Mouse (Mus musculus) neural tube, embryonic 13.5 days (tissue): ENCODE results near the gene Evpl. TPM values are rescaled to one million over a fixed set of nuclear protein-coding genes. Genes with fewer than 3 reads are reported as not detected.

ENCODE experiments used
- ATAC-seq: fragments of 200-750 bp; cut with Nextera tagmentation; 2 replicates; pipeline ENCODE4 v1.8.0; 2017; ENCODE audit warnings: low read depth, mild to moderate bottlenecking, moderate TSS enrichment, moderate library complexity
- H3K27ac ChIP-seq: fragments of 300-500 bp; sonication (generic); replicated peaks from 2 replicates; pipeline ENCODE4 v1.5.1; 2015; ENCODE audit warnings: moderate library complexity, mild to moderate bottlenecking, inconsistent platforms
- H3K27me3 ChIP-seq: fragments of 300-500 bp; sonication (generic); 2 replicates; pipeline ENCODE4 v1.6.1; 2015; ENCODE audit warnings: mild to moderate bottlenecking, inconsistent platforms
- H3K36me3 ChIP-seq: fragments of 300-500 bp; sonication (generic); 2 replicates; pipeline ENCODE4 v1.6.1; 2015; ENCODE audit warnings: mild to moderate bottlenecking, inconsistent platforms
- H3K4me1 ChIP-seq: fragments of 300-500 bp; sonication (generic); replicated peaks from 2 replicates; pipeline ENCODE4 v1.6.1; 2015; ENCODE audit warnings: inconsistent platforms
- H3K4me2 ChIP-seq: fragments of 300-500 bp; sonication (generic); 2 replicates; pipeline ENCODE4 v1.6.1; 2015; ENCODE audit warnings: inconsistent platforms, mild to moderate bottlenecking, moderate library complexity
- H3K4me3 ChIP-seq: fragments of 300-500 bp; sonication (generic); 2 replicates; pipeline ENCODE4 v1.5.1; 2015; ENCODE audit warnings: mild to moderate bottlenecking, inconsistent platforms
- H3K9ac ChIP-seq: fragments of 300-500 bp; sonication (generic); 2 replicates; pipeline ENCODE4 v1.6.1; 2015; ENCODE audit warnings: moderate library complexity, mild to moderate bottlenecking, inconsistent platforms
- H3K9me3 ChIP-seq: fragments of 300-500 bp; sonication (generic); 2 replicates; pipeline ENCODE4 v1.6.1; 2016; ENCODE audit warnings: inconsistent platforms
- WGBS: fragments of 180-500 bp; shearing (Covaris S2); methylation state at CpG from one replicate; pipeline ENCODE4 v1.1.7; 2015; 5-methylcytosine and 5-hydroxymethylcytosine counted together
- polyA plus RNA-seq: library from polyadenylated mRNA; unstranded; fragments of >200 nt; fragmentation: Nextera tagmentation; extraction: Ambion mirVana; gene quantifications from 2 replicates; pipeline ENCODE4 v1.2.1, GENCODE M21; 2015

Evpl gene
- polyA plus RNA-seq, 1 experiment from 2014 or later: 0.59 TPM

GRCm38 (mm10) chr11:116221931-116222739 lies 15.7 kb downstream of the Evpl start:
- Histone ChIP-seq H3K36me3 (no peaks in the 10 kb centered on the region), H3K4me3 (peak overlapping the region; percentile 31), H3K4me2 (peak overlapping the region; percentile 52), H3K27ac (no peak overlapping the region), H3K9me3 (peaks cover 5% of the 10 kb centered on the region; the same call in 1 of the 2 replicates), H3K9ac (peak overlapping the region; percentile 57), H3K4me1 (peaks cover 30% of the 10 kb centered on the region), H3K27me3 (peaks cover 52% of the 10 kb centered on the region)
- 13% methylated on average over 53 of the region's 53 CpGs for WGBS
- no peak for ATAC-seq

DNA sequence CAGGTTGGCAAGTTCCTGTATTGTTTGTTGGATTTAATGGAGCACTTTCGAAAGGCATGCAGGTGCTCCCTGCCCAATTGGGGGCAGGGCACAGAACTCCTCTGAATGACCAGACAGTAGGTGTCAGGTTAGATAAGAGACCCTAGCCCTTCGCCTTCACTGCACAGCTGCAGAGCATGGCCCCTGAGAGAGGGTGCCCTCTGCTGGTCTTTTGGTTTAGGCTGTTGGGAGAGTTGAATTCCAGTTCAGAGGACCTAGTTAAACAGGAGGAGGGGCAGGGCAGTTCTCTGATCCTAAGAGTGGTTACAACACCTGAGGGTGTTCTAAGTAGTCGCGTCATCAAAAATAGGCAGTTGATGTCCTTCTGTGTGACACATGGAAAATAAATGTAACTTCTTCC lies 18.0 kb downstream of the Evpl start:
- 23% methylated on average over 4 of the region's 4 CpGs for WGBS
- 0 out of 2 replicates have a peak overlapping the region, but pooled peaks have one; percentile 81 for H3K27ac ChIP-seq
- no peaks in the 10 kb centered on the region for H3K36me3 ChIP-seq
- 0 out of 2 replicates have a peak overlapping the region, but pooled peaks have one; percentile 31 for H3K9ac ChIP-seq
- H3K9me3 ChIP-seq: peaks cover 5% of the 10 kb centered on the region; the same call in 1 of the 2 replicates
- H3K4me2 ChIP-seq: no peak overlapping the region
- H3K4me3 ChIP-seq: no peak overlapping the region
- 0 out of 2 replicates have a peak, but pooled peaks have one; percentile 22 for ATAC-seq
- peaks cover 45% of the 10 kb centered on the region for H3K27me3 ChIP-seq
- peaks cover 30% of the 10 kb centered on the region for H3K4me1 ChIP-seq

GRCm38 (mm10) chr11:116218737-116219400 lies 19.0 kb downstream of the Evpl start:
- H3K27ac ChIP-seq: peak overlapping the region; percentile 81
- no peak overlapping the region for H3K4me2 ChIP-seq
- H3K9me3 ChIP-seq: peaks cover 5% of the 10 kb centered on the region; the same call in 1 of the 2 replicates
- no peak overlapping the region for H3K4me3 ChIP-seq
- no peaks in the 10 kb centered on the region for H3K36me3 ChIP-seq
- 29% methylated on average over 7 of the region's 7 CpGs for WGBS
- H3K9ac ChIP-seq: no peak overlapping the region
- H3K27me3 ChIP-seq: peaks cover 37% of the 10 kb centered on the region
- peak; percentile 86 for ATAC-seq
- peaks cover 30% of the 10 kb centered on the region for H3K4me1 ChIP-seq

DNA sequence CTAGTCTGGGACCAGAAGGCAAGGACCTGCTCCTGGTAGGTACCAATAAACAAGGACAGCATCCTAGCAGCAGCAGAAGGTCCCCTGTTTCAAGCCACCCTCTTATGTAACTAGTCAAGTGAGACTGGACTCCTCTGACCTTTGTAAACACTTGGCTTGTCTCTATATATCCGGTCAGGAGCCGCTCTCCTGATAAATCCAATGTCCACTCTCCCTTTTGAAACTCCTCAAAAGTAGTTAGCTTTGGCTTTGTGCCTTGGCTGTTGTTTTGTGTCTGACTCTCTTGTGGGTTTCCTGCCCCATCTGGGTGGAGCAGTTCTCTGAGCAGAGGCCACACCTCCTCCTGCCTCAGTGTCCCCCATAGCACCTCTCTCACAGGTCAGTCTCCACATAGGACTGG lies 19.6 kb downstream of the Evpl start:
- Histone ChIP-seq H3K4me3 (no peak overlapping the region), H3K27me3 (peaks cover 31% of the 10 kb centered on the region), H3K27ac (peak overlapping the region; percentile 81), H3K9me3 (peaks cover 5% of the 10 kb centered on the region; the same call in 1 of the 2 replicates), H3K4me1 (peaks cover 30% of the 10 kb centered on the region), H3K4me2 (no peak overlapping the region), H3K36me3 (no peaks in the 10 kb centered on the region), H3K9ac (no peak overlapping the region)
- ATAC-seq: no peak
- WGBS: 94% methylated on average over 2 of the region's 2 CpGs

DNA sequence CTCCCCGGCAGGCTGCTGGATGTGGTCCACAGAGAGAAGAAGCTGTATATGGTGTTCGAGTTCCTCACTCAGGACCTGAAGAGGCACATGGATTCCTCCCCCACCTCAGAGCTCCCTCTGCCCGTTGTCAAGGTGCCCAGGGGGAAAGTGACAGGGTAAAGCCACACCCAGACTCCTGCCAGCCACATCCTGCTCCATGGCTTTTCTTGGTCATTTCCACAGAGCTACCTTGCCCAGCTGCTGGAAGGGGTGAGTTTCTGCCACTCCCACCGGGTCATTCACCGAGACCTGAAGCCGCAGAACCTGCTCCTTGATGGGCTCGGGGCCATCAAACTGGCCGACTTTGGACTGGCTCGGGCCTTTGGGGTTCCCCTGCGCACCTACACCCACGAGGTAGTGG lies 21.3 kb downstream of the Evpl start:
- WGBS: 84% methylated on average over 11 of the region's 11 CpGs
- Histone ChIP-seq H3K4me2 (no peak overlapping the region), H3K27ac (no peak overlapping the region), H3K9me3 (peaks cover 1% of the 10 kb centered on the region; the same call in 1 of the 2 replicates), H3K36me3 (peaks cover 6% of the 10 kb centered on the region; the same call in 1 of the 2 replicates), H3K27me3 (peaks cover 14% of the 10 kb centered on the region), H3K9ac (no peak overlapping the region), H3K4me3 (no peak overlapping the region), H3K4me1 (peaks cover 19% of the 10 kb centered on the region)
- no peak for ATAC-seq

DNA sequence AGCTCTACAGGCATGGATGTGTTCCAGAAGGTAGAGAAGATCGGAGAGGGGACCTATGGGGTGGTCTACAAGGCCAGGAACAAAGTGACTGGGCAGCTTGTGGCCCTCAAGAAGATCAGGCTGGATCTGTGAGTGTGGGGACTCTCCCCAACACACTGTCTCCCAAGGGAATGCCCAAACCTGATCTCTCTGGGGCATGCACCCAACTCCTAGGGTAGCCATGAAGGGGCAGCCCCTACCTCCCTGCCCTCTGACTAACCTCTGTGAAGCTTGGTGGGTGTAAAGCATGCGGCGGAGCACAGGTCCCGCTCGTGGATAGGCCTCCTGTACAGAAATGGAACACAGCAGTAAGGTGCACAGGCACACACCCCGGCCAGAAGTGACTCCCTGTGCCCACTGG lies 21.9 kb downstream of the Evpl start:
- H3K27ac ChIP-seq: no peak overlapping the region
- no peak overlapping the region for H3K9ac ChIP-seq
- ATAC-seq: no peak
- H3K27me3 ChIP-seq: peaks cover 8% of the 10 kb centered on the region
- no peak overlapping the region for H3K4me3 ChIP-seq
- 90% methylated on average over 6 of the region's 6 CpGs for WGBS
- H3K36me3 ChIP-seq: peaks cover 6% of the 10 kb centered on the region; the same call in 1 of the 2 replicates
- H3K4me2 ChIP-seq: no peak overlapping the region
- no peaks in the 10 kb centered on the region for H3K9me3 ChIP-seq
- H3K4me1 ChIP-seq: peaks cover 19% of the 10 kb centered on the region

DNA sequence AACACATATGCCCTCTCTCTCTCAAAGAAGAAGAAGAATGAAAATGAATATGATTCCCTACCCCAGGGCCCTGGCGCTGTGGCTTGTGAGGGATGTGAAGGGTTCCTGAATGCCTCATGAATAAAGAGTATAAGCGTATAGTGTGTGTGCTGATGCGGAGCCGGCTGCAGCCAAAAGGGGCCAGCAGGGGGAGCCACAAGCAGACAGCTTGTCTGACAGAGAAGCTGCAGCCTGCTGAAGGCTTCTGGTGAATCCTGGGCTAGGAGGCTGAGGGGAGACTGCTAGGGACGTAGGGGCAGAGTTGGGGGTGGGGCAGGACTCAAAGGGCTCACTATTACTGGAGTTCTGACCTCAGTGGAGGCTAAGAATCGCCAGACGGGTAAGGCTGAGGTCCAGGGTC lies 22.7 kb downstream of the Evpl start:
- WGBS: 85% methylated on average over 7 of the region's 7 CpGs
- Histone ChIP-seq H3K27me3 (no peaks in the 10 kb centered on the region), H3K9me3 (no peaks in the 10 kb centered on the region), H3K36me3 (peaks cover 6% of the 10 kb centered on the region; the same call in 1 of the 2 replicates), H3K4me3 (no peak overlapping the region), H3K4me2 (no peak overlapping the region), H3K9ac (no peak overlapping the region), H3K27ac (no peak overlapping the region), H3K4me1 (peaks cover 19% of the 10 kb centered on the region)
- ATAC-seq: no peak

GRCm38 (mm10) chr11:116213877-116214510 lies 23.9 kb downstream of the Evpl start:
- no peak overlapping the region for H3K4me2 ChIP-seq
- H3K27ac ChIP-seq: no peak overlapping the region
- peaks cover 10% of the 10 kb centered on the region for H3K36me3 ChIP-seq
- H3K4me1 ChIP-seq: peaks cover 11% of the 10 kb centered on the region
- H3K27me3 ChIP-seq: no peaks in the 10 kb centered on the region
- no peak overlapping the region for H3K4me3 ChIP-seq
- H3K9me3 ChIP-seq: no peaks in the 10 kb centered on the region
- H3K9ac ChIP-seq: no peak overlapping the region
- 79% methylated on average over 13 of the region's 13 CpGs for WGBS
- no peak for ATAC-seq

- WGBS: 93% methylated on average over 6 of the region's 6 CpGs
- Histone ChIP-seq H3K4me2 (no peak overlapping the region), H3K9ac (no peak overlapping the region), H3K27me3 (no peaks in the 10 kb centered on the region), H3K27ac (no peak overlapping the region), H3K9me3 (no peaks in the 10 kb centered on the region), H3K4me1 (no peaks in the 10 kb centered on the region), H3K4me3 (no peak overlapping the region), H3K36me3 (peaks cover 14% of the 10 kb centered on the region)
- no peak for ATAC-seq
These were observed 25.0 kb downstream of the Evpl start for GRCm38 (mm10) chr11:116212847-116213246.

DNA sequence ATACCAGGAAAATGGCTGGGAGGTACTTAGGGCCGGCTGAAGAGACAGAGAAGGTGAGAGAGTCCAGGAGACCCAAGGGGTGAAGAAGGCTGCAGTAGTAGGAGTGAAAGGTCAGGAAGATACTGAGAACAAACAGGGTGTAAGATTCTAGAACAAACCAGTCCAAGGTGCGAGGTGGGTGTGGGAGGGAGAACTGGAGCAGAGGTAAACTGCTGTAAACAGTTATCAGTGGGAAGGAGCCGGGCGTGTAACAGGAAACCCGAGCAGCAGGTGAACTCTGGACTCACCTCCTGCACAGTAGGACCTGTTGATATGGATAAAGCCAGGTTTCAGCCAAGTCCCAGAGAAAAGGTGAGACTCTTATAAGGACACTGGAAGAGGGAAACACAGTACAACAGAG lies 27.2 kb downstream of the Evpl start:
- no peaks in the 10 kb centered on the region for H3K9me3 ChIP-seq
- H3K9ac ChIP-seq: no peak overlapping the region
- 76% methylated on average over 5 of the region's 5 CpGs for WGBS
- no peak overlapping the region for H3K27ac ChIP-seq
- ATAC-seq: no peak
- H3K27me3 ChIP-seq: no peaks in the 10 kb centered on the region
- H3K4me3 ChIP-seq: no peak overlapping the region
- H3K4me2 ChIP-seq: no peak overlapping the region
- H3K4me1 ChIP-seq: no peaks in the 10 kb centered on the region
- peaks cover 35% of the 10 kb centered on the region for H3K36me3 ChIP-seq

GRCm38 (mm10) chr11:116209257-116209656 lies 28.6 kb downstream of the Evpl start:
- ATAC-seq: no peak
- no peaks in the 10 kb centered on the region for H3K9me3 ChIP-seq
- H3K9ac ChIP-seq: no peak overlapping the region
- H3K4me2 ChIP-seq: no peak overlapping the region
- H3K4me1 ChIP-seq: no peaks in the 10 kb centered on the region
- no peaks in the 10 kb centered on the region for H3K27me3 ChIP-seq
- 83% methylated on average over 8 of the region's 8 CpGs for WGBS
- peaks cover 45% of the 10 kb centered on the region for H3K36me3 ChIP-seq
- no peak overlapping the region for H3K27ac ChIP-seq
- no peak overlapping the region for H3K4me3 ChIP-seq

GRCm38 (mm10) chr11:116208660-116209059 lies 29.2 kb downstream of the Evpl start:
- H3K9ac ChIP-seq: no peak overlapping the region
- WGBS: 87% methylated on average over 3 of the region's 3 CpGs
- H3K4me3 ChIP-seq: no peak overlapping the region
- H3K4me2 ChIP-seq: no peak overlapping the region
- no peaks in the 10 kb centered on the region for H3K9me3 ChIP-seq
- no peaks in the 10 kb centered on the region for H3K27me3 ChIP-seq
- H3K36me3 ChIP-seq: peaks cover 45% of the 10 kb centered on the region
- no peak overlapping the region for H3K27ac ChIP-seq
- ATAC-seq: no peak
- no peaks in the 10 kb centered on the region for H3K4me1 ChIP-seq
